Mouse (Mus musculus) frontal cortex, postnatal 36 days (tissue): ENCODE measurements around the gene Foxo4.

Experiments used
- DNase-seq, 2 experiments: peaks; one replicate each; pipeline ENCODE4 v3.0.0; 2022; ENCODE audit warnings: low spot score in 2 of 2

Foxo4 gene

GRCm38 (mm10) chrX:101290111-101290510, 35.8 kb downstream of the Foxo4 start:
- no peak for DNase-seq

GRCm38 (mm10) chrX:101299055-101299454, 44.7 kb downstream of the Foxo4 start, which contains the start of gene Nlgn3:
Gene Nlgn3, plus strand, starts transcription at chrX:101299168.
- DNase-seq = peak in 1 of 2 experiments; percentile 60

GRCm38 (mm10) chrX:101299473-101300426, 45.4 kb downstream of the Foxo4 start:
- no peak for DNase-seq

GRCm38 (mm10) chrX:101300427-101301030, 46.2 kb downstream of the Foxo4 start:
- DNase-seq = no peak

- no peak for DNase-seq
These were observed 47.3 kb downstream of the Foxo4 start for GRCm38 (mm10) chrX:101301654-101302053.

- DNase-seq = no peak
These were observed 50.3 kb downstream of the Foxo4 start for GRCm38 (mm10) chrX:101304646-101305045.

GRCm38 (mm10) chrX:101309299-101309698, 55.0 kb downstream of the Foxo4 start:
- peak in 1 of 2 experiments; percentile 53 for DNase-seq
